Mouse (Mus musculus): ENCODE measurements around the gene Tbc1d2b.

DNA sequence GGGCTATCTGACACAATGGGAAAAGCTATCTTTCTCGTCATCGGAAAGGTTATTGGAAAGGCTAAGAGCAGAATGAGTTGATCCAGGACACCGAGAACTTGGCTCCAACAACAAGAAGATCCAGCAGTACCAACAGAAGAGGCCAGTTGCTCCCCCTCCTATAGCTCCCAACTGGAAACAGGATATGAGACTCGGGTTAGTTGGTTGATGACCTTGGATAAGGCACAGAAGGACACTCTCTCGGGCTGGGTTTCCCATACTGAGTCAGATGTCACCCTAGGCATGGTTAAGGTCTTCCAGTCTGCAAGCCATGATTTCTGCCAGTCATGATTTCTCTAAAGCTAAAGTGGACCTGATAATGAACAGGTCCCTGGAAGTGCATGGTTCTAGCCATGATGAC lies 35.8 kb downstream of the Tbc1d2b start:
- TF ChIP-seq CTCF (IDR thresholded peaks at IDR 0.05; ENCODE audit: control insufficient read depth, insufficient read depth, insufficient replicate concordance, low read depth, low read length) (no peak), POLR2A (IDR thresholded peaks at IDR 0.05; ENCODE audit: control insufficient read depth, low read depth, low read length) (no peak)

Measured in testis, adult 2 months (tissue).